Mouse (Mus musculus): ENCODE measurements around the gene Mtor. TPM values are rescaled to one million over a fixed set of nuclear protein-coding genes. Genes with fewer than 3 reads are reported as not detected.

The Mtor gene
- polyA plus RNA-seq, 1 experiment from 2014 or later, result 15.2 TPM

- H3K4me1 ChIP-seq (ENCODE audit: control insufficient read depth, insufficient read depth, low read length), result no peaks in the 10 kb centered on the region
- no peak overlapping the region for H3K27ac ChIP-seq (ENCODE audit: low read length)
- peaks cover 30% of the 10 kb centered on the region for H3K36me3 ChIP-seq (ENCODE audit: control insufficient read depth, insufficient read depth, low read length)
- ATAC-seq (ENCODE audit: insufficient read depth, low FRiP score), result no peak
- H3K4me3 ChIP-seq (replicated peaks; ENCODE audit: low read length), result no peak overlapping the region
- H3K27me3 ChIP-seq (ENCODE audit: control insufficient read depth, insufficient read depth, low read length), result no peaks in the 10 kb centered on the region
- WGBS, result 90% methylated on average over 8 of the region's 8 CpGs
- no peak overlapping the region for H3K9ac ChIP-seq (ENCODE audit: low read length)
- no peak overlapping the region for H3K4me2 ChIP-seq (ENCODE audit: low read depth, low read length)
- H3K9me3 ChIP-seq (replicated peaks; ENCODE audit: control insufficient read depth, low read length), result no peaks in the 10 kb centered on the region
Observed at GRCm38 (mm10) chr4:148472436-148473174, 24.2 kb downstream of the Mtor start.

GRCm38 (mm10) chr4:148473496-148473895 lies 25.1 kb downstream of the Mtor start:
- H3K4me1 ChIP-seq (ENCODE audit: control insufficient read depth, insufficient read depth, low read length), result no peaks in the 10 kb centered on the region
- H3K9me3 ChIP-seq (replicated peaks; ENCODE audit: control insufficient read depth, low read length), result no peaks in the 10 kb centered on the region
- H3K27ac ChIP-seq (ENCODE audit: low read length), result no peak overlapping the region
- no peak for ATAC-seq (ENCODE audit: insufficient read depth, low FRiP score)
- H3K4me2 ChIP-seq (ENCODE audit: low read depth, low read length), result no peak overlapping the region
- 88% methylated on average over 5 of the region's 5 CpGs for WGBS
- peaks cover 23% of the 10 kb centered on the region for H3K36me3 ChIP-seq (ENCODE audit: control insufficient read depth, insufficient read depth, low read length)
- H3K9ac ChIP-seq (ENCODE audit: low read length), result no peak overlapping the region
- no peak overlapping the region for H3K4me3 ChIP-seq (replicated peaks; ENCODE audit: low read length)
- no peaks in the 10 kb centered on the region for H3K27me3 ChIP-seq (ENCODE audit: control insufficient read depth, insufficient read depth, low read length)

- H3K9me3 ChIP-seq (replicated peaks; ENCODE audit: control insufficient read depth, low read length), result no peaks in the 10 kb centered on the region
Observed at GRCm38 (mm10) chr4:148480245-148480644, 31.8 kb downstream of the Mtor start.

GRCm38 (mm10) chr4:148481557-148482168 lies 33.3 kb downstream of the Mtor start:
- Histone ChIP-seq H3K9me3 (replicated peaks; ENCODE audit: control insufficient read depth, low read length) (no peaks in the 10 kb centered on the region), H3K4me1 (ENCODE audit: control insufficient read depth, insufficient read depth, low read length) (no peaks in the 10 kb centered on the region), H3K4me3 (replicated peaks; ENCODE audit: low read length) (no peak overlapping the region), H3K4me2 (ENCODE audit: low read depth, low read length) (no peak overlapping the region), H3K9ac (ENCODE audit: low read length) (no peak overlapping the region), H3K27me3 (ENCODE audit: control insufficient read depth, insufficient read depth, low read length) (no peaks in the 10 kb centered on the region), H3K27ac (ENCODE audit: low read length) (no peak overlapping the region), H3K36me3 (ENCODE audit: control insufficient read depth, insufficient read depth, low read length) (peaks cover 28% of the 10 kb centered on the region)
- 86% methylated on average over 2 of the region's 2 CpGs for WGBS
- no peak for ATAC-seq (ENCODE audit: insufficient read depth, low FRiP score)

More at GRCm38 (mm10) chr4:148480245-148480644, 31.8 kb downstream of the Mtor start:
- 100% methylated on average over 2 of the region's 2 CpGs for WGBS
- no peaks in the 10 kb centered on the region for H3K4me1 ChIP-seq (ENCODE audit: control insufficient read depth, insufficient read depth, low read length)
- no peak overlapping the region for H3K9ac ChIP-seq (ENCODE audit: low read length)
- H3K4me2 ChIP-seq (ENCODE audit: low read depth, low read length), result no peak overlapping the region
- no peak overlapping the region for H3K4me3 ChIP-seq (replicated peaks; ENCODE audit: low read length)
- no peak overlapping the region for H3K27ac ChIP-seq (ENCODE audit: low read length)
- H3K36me3 ChIP-seq (ENCODE audit: control insufficient read depth, insufficient read depth, low read length), result peaks cover 22% of the 10 kb centered on the region
- ATAC-seq (ENCODE audit: insufficient read depth, low FRiP score), result no peak
- no peaks in the 10 kb centered on the region for H3K27me3 ChIP-seq (ENCODE audit: control insufficient read depth, insufficient read depth, low read length)

- WGBS, result 95% methylated on average over 12 of the region's 12 CpGs
- Histone ChIP-seq H3K9me3 (replicated peaks; ENCODE audit: control insufficient read depth, low read length) (no peaks in the 10 kb centered on the region), H3K4me2 (ENCODE audit: low read depth, low read length) (no peak overlapping the region), H3K9ac (ENCODE audit: low read length) (no peak overlapping the region), H3K36me3 (ENCODE audit: control insufficient read depth, insufficient read depth, low read length) (peaks cover 40% of the 10 kb centered on the region), H3K27ac (ENCODE audit: low read length) (no peak overlapping the region), H3K27me3 (ENCODE audit: control insufficient read depth, insufficient read depth, low read length) (no peaks in the 10 kb centered on the region), H3K4me1 (ENCODE audit: control insufficient read depth, insufficient read depth, low read length) (no peaks in the 10 kb centered on the region), H3K4me3 (replicated peaks; ENCODE audit: low read length) (no peak overlapping the region)
- ATAC-seq (ENCODE audit: insufficient read depth, low FRiP score), result no peak
Observed at GRCm38 (mm10) chr4:148484511-148484910, 36.1 kb downstream of the Mtor start.

- H3K4me3 ChIP-seq (replicated peaks; ENCODE audit: low read length), result no peak overlapping the region
- WGBS, result 70% methylated on average over 2 of the region's 2 CpGs
- H3K9ac ChIP-seq (ENCODE audit: low read length), result no peak overlapping the region
- H3K27ac ChIP-seq (ENCODE audit: low read length), result no peak overlapping the region
- H3K9me3 ChIP-seq (replicated peaks; ENCODE audit: control insufficient read depth, low read length), result no peaks in the 10 kb centered on the region
- no peaks in the 10 kb centered on the region for H3K27me3 ChIP-seq (ENCODE audit: control insufficient read depth, insufficient read depth, low read length)
- no peak for ATAC-seq (ENCODE audit: insufficient read depth, low FRiP score)
- H3K4me2 ChIP-seq (ENCODE audit: low read depth, low read length), result no peak overlapping the region
- no peaks in the 10 kb centered on the region for H3K4me1 ChIP-seq (ENCODE audit: control insufficient read depth, insufficient read depth, low read length)
- peaks cover 44% of the 10 kb centered on the region for H3K36me3 ChIP-seq (ENCODE audit: control insufficient read depth, insufficient read depth, low read length)
Observed at GRCm38 (mm10) chr4:148487841-148488240, 39.4 kb downstream of the Mtor start.

GRCm38 (mm10) chr4:148490502-148490901 lies 42.1 kb downstream of the Mtor start:
- Histone ChIP-seq H3K4me1 (ENCODE audit: control insufficient read depth, insufficient read depth, low read length) (no peaks in the 10 kb centered on the region), H3K9me3 (replicated peaks; ENCODE audit: control insufficient read depth, low read length) (no peaks in the 10 kb centered on the region), H3K27me3 (ENCODE audit: control insufficient read depth, insufficient read depth, low read length) (no peaks in the 10 kb centered on the region), H3K4me2 (ENCODE audit: low read depth, low read length) (no peak overlapping the region), H3K27ac (ENCODE audit: low read length) (no peak overlapping the region), H3K36me3 (ENCODE audit: control insufficient read depth, insufficient read depth, low read length) (peaks cover 35% of the 10 kb centered on the region), H3K4me3 (replicated peaks; ENCODE audit: low read length) (no peak overlapping the region), H3K9ac (ENCODE audit: low read length) (no peak overlapping the region)
- WGBS, result 59% methylated on average over 6 of the region's 6 CpGs
- ATAC-seq (ENCODE audit: insufficient read depth, low FRiP score), result no peak

GRCm38 (mm10) chr4:148491448-148491847 lies 43.0 kb downstream of the Mtor start:
- 88% methylated on average over 7 of the region's 7 CpGs for WGBS
- Histone ChIP-seq H3K4me2 (ENCODE audit: low read depth, low read length) (no peak overlapping the region), H3K4me1 (ENCODE audit: control insufficient read depth, insufficient read depth, low read length) (no peaks in the 10 kb centered on the region), H3K4me3 (replicated peaks; ENCODE audit: low read length) (no peak overlapping the region), H3K27me3 (ENCODE audit: control insufficient read depth, insufficient read depth, low read length) (no peaks in the 10 kb centered on the region), H3K9ac (ENCODE audit: low read length) (no peak overlapping the region), H3K36me3 (ENCODE audit: control insufficient read depth, insufficient read depth, low read length) (peaks cover 33% of the 10 kb centered on the region), H3K9me3 (replicated peaks; ENCODE audit: control insufficient read depth, low read length) (no peaks in the 10 kb centered on the region), H3K27ac (ENCODE audit: low read length) (no peak overlapping the region)
- ATAC-seq (ENCODE audit: insufficient read depth, low FRiP score), result no peak

GRCm38 (mm10) chr4:148495160-148495559 lies 46.7 kb downstream of the Mtor start:
- H3K4me2 ChIP-seq (ENCODE audit: low read depth, low read length), result no peak overlapping the region
- H3K27me3 ChIP-seq (ENCODE audit: control insufficient read depth, insufficient read depth, low read length), result no peaks in the 10 kb centered on the region
- H3K36me3 ChIP-seq (ENCODE audit: control insufficient read depth, insufficient read depth, low read length), result 0 out of 2 replicates have a peak, but pooled peaks cover 12% of the 10 kb centered on the region
- H3K4me3 ChIP-seq (replicated peaks; ENCODE audit: low read length), result no peak overlapping the region
- H3K27ac ChIP-seq (ENCODE audit: low read length), result no peak overlapping the region
- 86% methylated on average over 6 of the region's 6 CpGs for WGBS
- no peaks in the 10 kb centered on the region for H3K4me1 ChIP-seq (ENCODE audit: control insufficient read depth, insufficient read depth, low read length)
- H3K9ac ChIP-seq (ENCODE audit: low read length), result no peak overlapping the region
- no peaks in the 10 kb centered on the region for H3K9me3 ChIP-seq (replicated peaks; ENCODE audit: control insufficient read depth, low read length)
- ATAC-seq (ENCODE audit: insufficient read depth, low FRiP score), result no peak

All from stomach, embryonic 16.5 days (tissue).